Mouse (Mus musculus): ENCODE data around the gene Gm20824. TPM values are rescaled to one million over a fixed set of nuclear protein-coding genes. Genes with fewer than 3 reads are reported as not detected.
"Not testable (repeated sequence)": the region's sequence is repeated elsewhere in the genome, so short reads cannot be mapped to it uniquely, and the experiment has no call there.

The Gm20824 gene
- polyA plus RNA-seq (2015; fragmentation: Nextera tagmentation; extraction: Ambion mirVana): not detected in 2 replicates

- not testable (repeated sequence) for H3K36me3 ChIP-seq; H3K27me3 ChIP-seq; H3K4me2 ChIP-seq (replicated peaks); H3K9me3 ChIP-seq; H3K4me1 ChIP-seq; H3K4me3 ChIP-seq; H3K9ac ChIP-seq; H3K27ac ChIP-seq; ATAC-seq (ENCODE audit: low FRiP score, low read depth)
- 67% methylated on average over 1 of the region's 6 CpGs for WGBS
Observed at GRCm38 (mm10) chrY:8257607-8258006, at the start of gene Gm20824. Gene Gm20824 (plus strand): TSS chrY:8257907.

Other genes with a start within 250 kb of the Gm20824 start
- gene Gm20825, start 186.4 kb upstream of the Gm20824 start, polyA plus RNA-seq (2015; fragmentation: Nextera tagmentation; extraction: Ambion mirVana): not detected in 2 replicates